Mouse (Mus musculus): Measurements from ENCODE around the gene Sgms1. TPM values are rescaled to one million over a fixed set of nuclear protein-coding genes. Genes with fewer than 3 reads are reported as not detected.

Gene Sgms1
- total RNA-seq, 2 experiments from 2014 or later: 50.5 to 57.4 TPM

- DNase-seq: no peak
Measured at GRCm38 (mm10) chr19:32239925-32240324, 149.6 kb downstream of the Sgms1 start.

GRCm38 (mm10) chr19:32239459-32239792 is 150.1 kb downstream of the Sgms1 start:
- DNase-seq: no peak

GRCm38 (mm10) chr19:32238722-32239458 is 150.6 kb downstream of the Sgms1 start:
- no peak for DNase-seq

GRCm38 (mm10) chr19:32237685-32238084 is 151.8 kb downstream of the Sgms1 start:
- DNase-seq: no peak

GRCm38 (mm10) chr19:32237173-32237583 is 152.3 kb downstream of the Sgms1 start:
- DNase-seq: no peak

GRCm38 (mm10) chr19:32234717-32235434 is 154.6 kb downstream of the Sgms1 start:
- no peak for DNase-seq

- DNase-seq: no peak
Measured at GRCm38 (mm10) chr19:32231292-32231691, 158.2 kb downstream of the Sgms1 start.

- DNase-seq: no peak
Measured at GRCm38 (mm10) chr19:32230798-32231197, 158.7 kb downstream of the Sgms1 start.

- DNase-seq: no peak
Measured at GRCm38 (mm10) chr19:32230301-32230700, 159.2 kb downstream of the Sgms1 start.

- no peak for DNase-seq
Measured at GRCm38 (mm10) chr19:32229776-32230175, 159.7 kb downstream of the Sgms1 start.

- DNase-seq: no peak
Measured at GRCm38 (mm10) chr19:32227175-32227574, 162.3 kb downstream of the Sgms1 start.

GRCm38 (mm10) chr19:32225097-32225490 is 164.4 kb downstream of the Sgms1 start:
- DNase-seq: peak; percentile 35

- no peak for DNase-seq
Measured at GRCm38 (mm10) chr19:32224318-32225096, 165.0 kb downstream of the Sgms1 start.

GRCm38 (mm10) chr19:32223751-32224174 is 165.8 kb downstream of the Sgms1 start:
- DNase-seq: no peak

GRCm38 (mm10) chr19:32222083-32222482 is 167.4 kb downstream of the Sgms1 start:
- DNase-seq: no peak

- no peak for DNase-seq
Measured at GRCm38 (mm10) chr19:32220991-32221390, 168.5 kb downstream of the Sgms1 start.

GRCm38 (mm10) chr19:32216710-32217109 is 172.8 kb downstream of the Sgms1 start:
- DNase-seq: no peak

- DNase-seq: no peak
Measured at GRCm38 (mm10) chr19:32214905-32215806, 174.4 kb downstream of the Sgms1 start.

GRCm38 (mm10) chr19:32213577-32213976 is 175.9 kb downstream of the Sgms1 start:
- peak; percentile 48 for DNase-seq

- DNase-seq: no peak
Measured at GRCm38 (mm10) chr19:32211293-32211585, 178.3 kb downstream of the Sgms1 start.

- peak; percentile 89 for DNase-seq
Measured at GRCm38 (mm10) chr19:32210450-32211292, 178.8 kb downstream of the Sgms1 start.

Data from heart, postnatal 4 days (tissue).